Mouse (Mus musculus) retina, postnatal 1 day (tissue): ENCODE measurements around the gene Pde1b.

Experiments used
- DNase-seq: peaks from one replicate; pipeline ENCODE4 v3.0.0-alpha.2; 2012

Gene Pde1b

GRCm38 (mm10) chr15:103502435-103503250, at the start of gene Pde1b:
Gene Pde1b, plus strand, starts transcription at chr15:103503034.
- peak; percentile 91 for DNase-seq

GRCm38 (mm10) chr15:103453551-103454218, 49.1 kb upstream of the Pde1b start, which contains the start of gene Nckap1l:
Gene Nckap1l, plus strand, starts transcription at chr15:103453794.
- no peak for DNase-seq

- DNase-seq = no peak
Measured at GRCm38 (mm10) chr15:103454449-103454848, 48.4 kb upstream of the Pde1b start.

- peak; percentile 32 for DNase-seq
Measured at GRCm38 (mm10) chr15:103462539-103463261, 40.1 kb upstream of the Pde1b start.

GRCm38 (mm10) chr15:103471488-103472194, 31.2 kb upstream of the Pde1b start:
- peak; percentile 39 for DNase-seq

- DNase-seq = no peak
Measured at GRCm38 (mm10) chr15:103472265-103472664, 30.6 kb upstream of the Pde1b start.

- no peak for DNase-seq
Measured at GRCm38 (mm10) chr15:103473182-103473581, 29.7 kb upstream of the Pde1b start.

- no peak for DNase-seq
Measured at GRCm38 (mm10) chr15:103473769-103474168, 29.1 kb upstream of the Pde1b start.

GRCm38 (mm10) chr15:103479080-103479606, 23.7 kb upstream of the Pde1b start:
- DNase-seq = no peak

GRCm38 (mm10) chr15:103480129-103480528, 22.7 kb upstream of the Pde1b start:
- no peak for DNase-seq

- peak; percentile 81 for DNase-seq
Measured at GRCm38 (mm10) chr15:103482488-103482887, 20.3 kb upstream of the Pde1b start.

- no peak for DNase-seq
Measured at GRCm38 (mm10) chr15:103484490-103484889, 18.3 kb upstream of the Pde1b start.

GRCm38 (mm10) chr15:103485106-103485505, 17.7 kb upstream of the Pde1b start:
- DNase-seq = no peak

GRCm38 (mm10) chr15:103486658-103487057, 16.2 kb upstream of the Pde1b start:
- DNase-seq = no peak

- no peak for DNase-seq
Measured at GRCm38 (mm10) chr15:103488336-103488735, 14.5 kb upstream of the Pde1b start.

- no peak for DNase-seq
Measured at GRCm38 (mm10) chr15:103496204-103497140, 6.4 kb upstream of the Pde1b start.

- peak; percentile 66 for DNase-seq
Measured at GRCm38 (mm10) chr15:103498157-103498556, 4.7 kb upstream of the Pde1b start.

GRCm38 (mm10) chr15:103500723-103501122, 2.1 kb upstream of the Pde1b start:
- no peak for DNase-seq

GRCm38 (mm10) chr15:103501186-103501585, 1.6 kb upstream of the Pde1b start:
- DNase-seq = no peak

GRCm38 (mm10) chr15:103503251-103503600, 392 bp downstream of the Pde1b start:
- DNase-seq = no peak

- peak; percentile 47 for DNase-seq
Measured at GRCm38 (mm10) chr15:103503660-103504059, 826 bp downstream of the Pde1b start.
